Mouse (Mus musculus) adrenal gland, postnatal 14 days (tissue): ENCODE measurements at regions not wholly inside any gene's neighbourhood (a gene's known extent, or its start where the extent isn't known, plus 50 kb on each side); places are given as distances from the start of the nearest gene placed in this dataset.
A peak's percentile ranks its signal among the peaks of the same experiment; 100 is the strongest.

Source experiments
- DNase-seq: peaks from one replicate; pipeline ENCODE4 v3.0.0; 2021; ENCODE audit warnings: mixed read lengths

DNA sequence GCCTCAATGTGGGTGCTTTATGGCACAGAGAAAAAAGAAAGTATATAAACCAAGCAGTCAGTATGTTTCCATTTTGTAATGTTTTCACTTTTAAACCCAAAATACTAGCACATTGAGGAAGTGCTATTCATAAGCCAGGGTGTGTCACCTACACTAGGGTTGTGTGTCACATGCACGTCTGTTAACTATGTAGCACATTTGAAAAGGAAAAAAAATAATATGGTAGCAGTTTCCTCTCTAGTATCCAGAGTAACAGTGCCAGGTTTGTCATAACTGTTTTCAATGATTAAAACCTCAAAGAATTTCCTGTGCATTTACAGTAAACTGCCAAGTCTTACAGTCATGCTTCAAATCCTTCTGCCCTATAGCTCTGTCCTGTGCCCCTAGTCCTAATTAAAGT, 424.8 kb downstream of the Tmem161b start:
- DNase-seq, result no peak

DNA sequence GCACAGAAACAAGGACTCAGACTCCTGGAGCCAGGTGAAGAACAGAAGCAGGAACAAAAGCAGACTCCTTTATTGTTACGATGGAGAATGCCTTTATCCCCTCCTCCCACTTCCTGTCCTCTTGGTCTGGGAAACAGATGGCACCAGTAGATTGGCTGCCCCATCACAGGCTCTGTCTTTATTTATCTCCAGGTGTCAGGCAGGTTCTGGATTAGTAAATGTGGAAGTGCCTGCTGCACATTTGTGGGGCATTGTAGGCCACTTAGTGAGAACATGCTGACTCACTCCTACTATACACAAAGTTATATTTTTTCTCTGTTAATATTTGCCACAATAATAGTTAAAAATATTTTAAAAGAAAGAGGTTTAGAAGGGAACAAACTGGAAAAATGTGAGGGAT, 426.0 kb downstream of the Tmem161b start:
- DNase-seq, result no peak

DNA sequence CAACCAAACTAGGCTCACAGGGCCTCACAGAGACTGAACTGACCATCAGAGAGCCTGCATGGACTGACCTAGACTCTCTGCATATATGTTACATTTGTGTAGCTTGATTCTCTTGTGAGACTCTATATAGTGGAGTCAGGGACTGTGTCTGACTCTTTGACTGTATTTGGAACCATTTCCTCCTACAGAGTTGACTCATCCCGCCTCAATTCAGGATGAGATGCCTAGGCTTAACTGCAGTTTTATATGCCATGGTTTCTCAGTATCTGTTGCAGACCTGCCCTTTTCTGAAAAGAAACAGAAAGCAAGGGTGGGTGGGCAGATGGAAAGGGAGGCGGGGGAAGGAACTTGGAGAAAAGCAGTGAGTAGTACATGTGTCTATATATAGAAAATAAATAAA, 441.9 kb downstream of the Tmem161b start:
- DNase-seq, result no peak

DNA sequence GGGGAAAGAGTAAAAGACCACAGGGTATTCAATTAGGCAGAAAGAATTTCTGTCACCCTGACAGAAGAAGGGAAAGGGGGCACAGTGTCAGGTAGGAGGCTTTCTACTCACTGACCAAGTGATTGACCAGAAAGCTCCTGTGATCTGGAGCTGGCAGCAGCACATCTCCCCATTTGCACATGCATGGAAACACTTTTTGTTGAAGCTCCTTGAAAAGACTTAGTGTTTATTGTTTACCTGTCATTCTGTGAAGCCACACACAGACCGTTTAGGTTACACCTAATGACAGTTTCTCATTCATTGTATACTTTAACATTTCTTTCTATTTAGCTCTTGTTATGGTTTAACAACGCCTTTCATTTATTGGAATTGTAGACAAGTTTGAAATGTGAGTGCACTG, 458.9 kb downstream of the Tmem161b start:
- no peak for DNase-seq

- DNase-seq, result no peak
Observed at GRCm38 (mm10) chr13:84685930-84686329, 463.8 kb downstream of the Tmem161b start.

DNA sequence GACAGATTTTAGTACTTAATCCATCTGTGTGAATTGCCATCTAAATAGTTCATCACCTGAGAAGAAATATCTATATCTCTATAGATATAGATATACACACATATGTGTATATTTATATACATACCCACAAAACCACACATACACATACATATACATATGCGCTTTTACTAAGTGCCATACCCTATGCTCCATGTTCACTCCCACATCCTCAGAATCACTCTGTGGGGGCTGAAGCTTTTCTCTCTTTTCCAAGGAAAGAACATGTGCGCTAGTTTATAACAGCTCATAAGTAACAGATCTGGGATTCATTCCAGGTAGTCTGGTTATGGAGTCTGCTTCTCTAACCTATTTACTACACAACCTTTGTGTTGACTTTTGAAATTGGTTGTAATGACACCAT, 471.4 kb downstream of the Tmem161b start:
- DNase-seq, result no peak

DNA sequence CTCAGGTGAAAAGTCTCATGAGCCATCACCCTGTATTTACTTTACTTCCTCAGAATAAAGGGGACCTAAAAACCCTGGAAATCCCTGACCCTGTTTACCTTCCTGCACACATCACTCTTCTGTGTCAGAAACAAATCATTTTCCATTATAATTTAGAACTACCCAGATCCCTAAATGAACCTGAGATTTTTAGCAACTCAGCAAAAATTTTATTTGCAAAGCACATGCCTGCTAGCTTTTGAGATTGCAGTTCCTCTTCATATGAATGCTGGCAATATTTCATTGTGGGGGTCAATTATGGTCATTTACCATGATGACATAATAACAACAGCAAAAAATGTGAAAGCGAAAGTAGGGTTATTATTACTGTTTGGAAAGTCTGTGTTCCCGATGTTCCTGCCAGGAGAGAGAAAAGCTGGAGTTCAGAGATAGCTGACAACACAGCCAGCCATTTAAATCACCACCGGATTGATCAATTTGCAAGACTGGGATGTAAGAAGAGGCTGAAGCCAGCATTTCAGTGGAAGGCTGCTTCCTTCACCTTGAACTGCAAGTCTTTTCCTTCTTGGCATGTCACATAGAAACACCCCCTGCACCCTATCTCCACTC, 476.5 kb downstream of the Tmem161b start:
- DNase-seq, result no peak

DNA sequence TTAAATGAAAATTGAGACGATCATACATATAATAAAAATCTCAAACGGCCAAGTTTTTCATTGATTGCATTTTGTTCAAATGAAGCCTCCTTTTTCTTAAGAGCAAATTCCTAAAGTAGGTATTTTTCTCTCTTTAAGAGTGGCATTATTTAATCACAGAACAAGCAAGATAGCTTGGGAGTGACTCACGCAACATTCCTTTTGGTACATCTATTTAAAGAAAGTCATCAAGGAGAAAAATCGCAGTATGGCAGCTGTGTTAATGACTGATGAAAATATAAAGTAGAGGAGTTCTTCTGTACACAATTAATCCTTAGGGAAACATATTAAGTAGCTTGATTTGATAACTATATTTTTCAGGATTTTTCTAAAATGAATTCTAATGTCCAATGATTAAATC, 448.0 kb upstream of the Ccnh start:
- no peak for DNase-seq

DNA sequence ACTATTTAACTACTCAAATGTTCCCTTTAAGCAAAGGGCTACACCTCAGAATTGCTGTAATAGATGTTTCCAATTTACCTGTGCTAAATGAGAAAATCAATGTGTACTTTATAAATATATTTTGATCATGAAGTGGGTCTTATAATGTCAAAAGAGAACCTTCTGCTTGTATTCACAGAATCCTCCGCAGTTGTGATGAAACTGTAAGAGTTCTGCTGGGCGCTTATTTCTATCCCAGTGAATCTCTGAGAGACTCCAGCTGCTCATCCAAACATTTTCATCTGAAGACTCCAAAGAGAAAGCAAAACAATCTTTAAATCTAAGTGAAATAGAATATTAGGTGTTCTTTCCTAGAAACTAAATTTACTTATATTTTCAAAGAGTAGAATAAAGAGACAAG, 440.9 kb upstream of the Ccnh start:
- DNase-seq, result no peak

DNA sequence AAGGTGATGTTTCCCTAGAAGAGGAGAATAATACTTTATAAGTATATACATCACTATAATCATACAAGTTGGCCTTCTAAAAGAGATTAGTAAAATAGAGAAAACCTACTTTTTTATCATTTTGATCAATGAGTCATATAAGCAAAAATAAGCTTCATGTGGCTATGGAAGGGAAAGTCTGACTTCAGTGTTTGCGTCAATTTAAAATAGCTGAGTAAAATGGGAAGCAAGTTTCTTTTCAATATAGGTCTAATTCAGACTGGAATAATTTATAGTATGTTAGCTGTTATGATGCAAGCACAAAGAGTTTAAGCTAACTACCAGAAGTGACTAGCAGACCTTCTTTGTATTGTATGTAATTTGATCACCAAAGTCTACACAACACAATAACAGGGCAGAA, 440.0 kb upstream of the Ccnh start:
- DNase-seq, result no peak

- DNase-seq, result no peak
Observed at GRCm38 (mm10) chr13:84750136-84750535, 439.1 kb upstream of the Ccnh start.

- no peak for DNase-seq
Observed at GRCm38 (mm10) chr13:84751576-84752490, 437.4 kb upstream of the Ccnh start.

- DNase-seq, result no peak
Observed at GRCm38 (mm10) chr13:84752491-84752820, 436.8 kb upstream of the Ccnh start.

- no peak for DNase-seq
Observed at GRCm38 (mm10) chr13:84753751-84754500, 435.3 kb upstream of the Ccnh start.

GRCm38 (mm10) chr13:84754821-84755725, 434.1 kb upstream of the Ccnh start:
- DNase-seq, result no peak

DNA sequence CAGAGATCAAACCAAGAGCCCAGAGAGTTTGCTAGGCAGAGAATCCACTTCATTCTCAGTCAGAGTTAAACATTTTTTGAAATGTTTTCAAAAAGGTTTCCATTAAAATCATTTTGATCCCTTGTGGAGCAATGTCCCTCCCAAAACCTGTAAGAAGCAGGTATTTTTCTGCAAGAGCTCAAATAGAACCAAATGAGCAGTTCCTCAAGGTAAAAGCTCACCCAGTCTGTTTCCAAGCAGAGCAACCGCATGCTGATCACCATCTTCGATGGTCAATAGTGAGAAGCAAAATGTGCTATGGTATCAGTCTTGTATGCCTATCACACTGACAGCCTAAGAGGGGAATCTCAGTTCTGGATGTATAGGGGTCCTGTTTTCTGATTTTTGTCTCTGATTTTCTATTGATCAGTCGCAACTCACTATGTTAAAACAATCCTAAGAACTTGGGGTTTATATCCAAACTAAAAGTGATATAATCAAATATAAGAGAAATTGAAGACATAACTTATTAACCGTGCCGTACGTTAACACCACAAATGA, 432.3 kb upstream of the Ccnh start:
- DNase-seq, result no peak

DNA sequence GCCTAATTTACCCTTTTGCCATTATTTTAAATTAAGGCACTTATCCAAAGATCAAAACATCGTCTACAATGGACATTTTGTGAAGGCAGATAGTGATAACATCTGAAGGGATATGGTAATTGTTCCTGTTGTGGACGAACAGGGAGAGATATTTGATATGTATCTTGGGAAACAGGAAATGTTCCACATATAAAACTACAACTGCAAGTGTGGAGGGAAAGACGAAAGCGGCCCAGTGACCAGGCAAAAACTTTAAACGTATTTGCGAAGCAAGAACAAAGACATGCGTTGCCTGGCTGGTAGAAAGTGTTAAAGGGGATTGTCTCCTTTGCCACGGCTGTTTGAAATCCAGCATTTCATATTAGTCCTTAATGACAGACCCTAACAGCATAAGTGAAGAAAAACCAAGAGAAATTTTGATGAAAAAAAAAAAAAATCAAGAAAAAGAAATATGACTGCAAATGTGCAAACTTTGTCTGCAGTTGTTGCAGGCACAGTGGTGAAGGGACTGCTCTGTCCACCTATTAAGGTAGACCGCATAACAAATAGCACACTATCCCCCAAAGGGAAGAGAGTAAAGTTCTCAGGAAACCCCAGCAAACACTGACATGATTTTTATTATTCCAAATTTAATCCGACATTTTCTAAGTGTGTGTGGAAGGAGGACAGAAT, 431.2 kb upstream of the Ccnh start:
- no peak for DNase-seq

- DNase-seq, result peak; percentile 63
Observed at GRCm38 (mm10) chr13:84758568-84758900, 430.7 kb upstream of the Ccnh start.

GRCm38 (mm10) chr13:84759061-84759460, 430.1 kb upstream of the Ccnh start:
- no peak for DNase-seq

- no peak for DNase-seq
Observed at GRCm38 (mm10) chr13:84760471-84760870, 428.7 kb upstream of the Ccnh start.

- no peak for DNase-seq
Observed at GRCm38 (mm10) chr13:84760978-84761377, 428.2 kb upstream of the Ccnh start.

GRCm38 (mm10) chr13:84761821-84762220, 427.4 kb upstream of the Ccnh start:
- no peak for DNase-seq
